Mouse (Mus musculus): Measurements from ENCODE around the gene Gm13762. TPM values are rescaled to one million over a fixed set of nuclear protein-coding genes. Genes with fewer than 3 reads are reported as not detected.
"Not testable (repeated sequence)": the region's sequence is repeated elsewhere in the genome, so short reads cannot be mapped to it uniquely, and the experiment has no call there.

The Gm13762 gene
- not detected for total RNA-seq (2021)

DNA sequence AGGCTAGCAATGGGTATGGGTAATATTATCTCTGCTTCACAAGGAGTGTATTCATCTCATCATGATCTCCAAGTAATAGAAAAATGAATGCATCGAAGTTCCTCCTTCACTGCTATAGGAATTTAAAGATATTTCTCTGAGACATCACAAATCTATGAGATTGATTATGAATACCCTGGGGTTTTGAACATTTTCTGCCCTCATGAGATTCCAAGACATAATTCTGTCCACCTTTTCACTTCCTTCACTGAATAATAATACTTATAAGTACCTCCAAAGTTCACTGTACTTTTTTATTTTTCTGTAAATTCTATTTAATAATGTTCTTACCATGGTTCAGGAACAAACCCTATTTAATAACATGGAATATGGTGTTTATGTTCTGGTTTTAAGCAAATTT is at the start of gene Gm13762:
Gene Gm13762, minus strand, starts transcription at position 101 of the 400 bp plus-strand sequence.
- intact Hi-C loops (cut with DNase I) = no loop called here
- no peak for DNase-seq

GRCm38 (mm10) chr2:89021436-89021835 is 41.4 kb upstream of the Gm13762 start:
- DNase-seq; intact Hi-C loops (cut with DNase I): not testable (repeated sequence)

- intact Hi-C loops (cut with DNase I) = no loop called here
- DNase-seq = no peak
Measured at GRCm38 (mm10) chr2:89018240-89018639, 38.2 kb upstream of the Gm13762 start, which contains the start of gene Olfr1216. TSS of gene Olfr1216 (minus strand) at chr2:89018340.

- intact Hi-C loops (cut with DNase I) = no loop called here
Measured at GRCm38 (mm10) chr2:89006873-89007272, 26.8 kb upstream of the Gm13762 start, which contains the start of gene Olfr1215. TSS of gene Olfr1215 (minus strand) at chr2:89006973.

DNA sequence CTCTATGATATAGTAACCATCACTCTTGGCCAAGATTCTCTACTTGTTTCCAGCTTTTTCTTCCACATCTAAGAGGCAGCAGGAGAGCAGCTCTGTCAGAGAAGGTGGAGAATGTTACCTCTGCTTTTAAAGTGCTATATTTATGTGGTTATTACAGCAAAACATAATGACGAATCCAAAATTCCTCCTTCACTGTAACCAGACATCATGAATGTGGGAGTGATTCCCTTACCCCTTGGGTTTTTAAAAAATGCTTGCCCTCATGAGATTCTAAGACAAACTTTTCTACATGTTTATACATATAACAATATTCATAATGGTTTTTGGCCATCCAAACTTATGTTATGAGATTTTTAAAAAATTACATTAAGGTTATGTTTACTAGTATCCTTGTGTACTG is 12.5 kb upstream of the Gm13762 start, which contains the start of gene Olfr1214:
Gene Olfr1214, minus strand, starts transcription at position 101 of the 400 bp plus-strand sequence.
- intact Hi-C loops (cut with DNase I) = no loop called here
- DNase-seq = no peak

More at GRCm38 (mm10) chr2:89006873-89007272, 26.8 kb upstream of the Gm13762 start, which contains the start of gene Olfr1215:
- DNase-seq = no peak

GRCm38 (mm10) chr2:88953669-88954068 is 26.4 kb downstream of the Gm13762 start, which contains the start of gene Olfr1212:
TSS of gene Olfr1212 (plus strand) at chr2:88953969.
- intact Hi-C loops (cut with DNase I) = no loop called here

GRCm38 (mm10) chr2:88938011-88938410 is 42.1 kb downstream of the Gm13762 start, which contains the start of gene Olfr1211:
TSS of gene Olfr1211 (minus strand) at chr2:88938111.
- intact Hi-C loops (cut with DNase I) = no loop called here
- DNase-seq = no peak

More at GRCm38 (mm10) chr2:88953669-88954068, 26.4 kb downstream of the Gm13762 start, which contains the start of gene Olfr1212:
- DNase-seq = no peak

Other genes with a start within 250 kb of the Gm13762 start
- gene Olfr1197, start 247.9 kb downstream of the Gm13762 start, total RNA-seq (2021) = not detected
- not detected for gene Olfr1198, start 228.9 kb downstream of the Gm13762 start, total RNA-seq (2021)
- not detected for gene Olfr1199, start 219.8 kb downstream of the Gm13762 start, total RNA-seq (2021)
- not detected for gene Olfr1200, start 209.8 kb downstream of the Gm13762 start, total RNA-seq (2021)
- not detected for gene Olfr1201, start 187.2 kb downstream of the Gm13762 start, total RNA-seq (2021)
- not detected for gene Olfr1202, start 165.8 kb downstream of the Gm13762 start, total RNA-seq (2021)
- gene Olfr1205, start 150.5 kb downstream of the Gm13762 start, total RNA-seq (2021) = not detected
- not detected for gene Olfr1204, start 131.0 kb downstream of the Gm13762 start, total RNA-seq (2021)
- not detected for gene Olfr1206, start 117.0 kb downstream of the Gm13762 start, total RNA-seq (2021)
- not detected for gene Olfr1208, start 78.0 kb downstream of the Gm13762 start, total RNA-seq (2021)
- gene Olfr1209, start 65.1 kb downstream of the Gm13762 start, total RNA-seq (2021) = not detected
- not detected for gene Olfr1211, start 42.2 kb downstream of the Gm13762 start, total RNA-seq (2021)
- gene Olfr1212, start 26.3 kb downstream of the Gm13762 start, total RNA-seq (2021) = not detected
- not detected for gene Olfr1214, start 12.4 kb upstream of the Gm13762 start, total RNA-seq (2021)
- gene Olfr1215, start 26.7 kb upstream of the Gm13762 start, total RNA-seq (2021) = not detected
- gene Olfr1216, start 38.1 kb upstream of the Gm13762 start, total RNA-seq (2021) = not detected
- gene Olfr1217, start 51.8 kb upstream of the Gm13762 start, total RNA-seq (2021) = not detected
- gene Olfr1218, start 80.9 kb upstream of the Gm13762 start, total RNA-seq (2021) = not detected
- not detected for gene Olfr1219, start 103.2 kb upstream of the Gm13762 start, total RNA-seq (2021)
- gene Olfr1220, start 126.6 kb upstream of the Gm13762 start, total RNA-seq (2021) = not detected
- not detected for gene Olfr1221, start 137.0 kb upstream of the Gm13762 start, total RNA-seq (2021)
- gene Olfr1222, start 152.8 kb upstream of the Gm13762 start, total RNA-seq (2021) = not detected
- not detected for gene Olfr1223, start 171.3 kb upstream of the Gm13762 start, total RNA-seq (2021)
- not detected for gene Olfr1224-ps1, start 183.8 kb upstream of the Gm13762 start, total RNA-seq (2021)
- gene Olfr1225, start 194.4 kb upstream of the Gm13762 start, total RNA-seq (2021) = not detected
- gene Olfr1226, start 219.8 kb upstream of the Gm13762 start, total RNA-seq (2021) = not detected